Mouse (Mus musculus) gastrocnemius, adult 2 months (tissue): Measurements from ENCODE around the gene Foxp1. TPM values are rescaled to one million over a fixed set of nuclear protein-coding genes. Genes with fewer than 3 reads are reported as not detected.
A peak's percentile ranks its signal among the peaks of the same experiment; 100 is the strongest.

Experiments
- DNase-seq: peaks from one replicate; pipeline ENCODE4 v3.0.0; 2022
- H3K27ac ChIP-seq: fragments of 200-600 bp; 2 replicates; pipeline ENCODE4 v1.8.1; 2022; ENCODE audit warnings: mild to moderate bottlenecking
- H3K4me3 ChIP-seq: fragments of 200-600 bp; 2 replicates; pipeline ENCODE4 v1.8.1; 2022; ENCODE audit warnings: mild to moderate bottlenecking, moderate library complexity
- CTCF ChIP-seq: fragments of 200-600 bp; IDR thresholded peaks from 2 replicates; pipeline ENCODE4 v1.8.1; 2022; ENCODE audit warnings: antibody characterized with exemption, mild to moderate bottlenecking, moderate library complexity
- intact Hi-C: fragments of 180-260 bp; cut with DNase I; formaldehyde crosslinking; loops from one replicate; pipeline ENCODE4 v1.15.1; 2025
- total RNA-seq, 2 experiments: library from RNA; stranded (reverse); gene quantifications; 2 replicates each; pipeline ENCODE4 v1.2.3; 2021

The Foxp1 gene
- total RNA-seq, 2 experiments from 2014 or later = 17.4 to 20.9 TPM

- TF ChIP-seq CTCF = no peak
- no peak overlapping the region for H3K27ac ChIP-seq
- intact Hi-C loops = no loop called here
Measured at GRCm38 (mm10) chr6:99210161-99210560, 312.4 kb downstream of the Foxp1 start.

DNA sequence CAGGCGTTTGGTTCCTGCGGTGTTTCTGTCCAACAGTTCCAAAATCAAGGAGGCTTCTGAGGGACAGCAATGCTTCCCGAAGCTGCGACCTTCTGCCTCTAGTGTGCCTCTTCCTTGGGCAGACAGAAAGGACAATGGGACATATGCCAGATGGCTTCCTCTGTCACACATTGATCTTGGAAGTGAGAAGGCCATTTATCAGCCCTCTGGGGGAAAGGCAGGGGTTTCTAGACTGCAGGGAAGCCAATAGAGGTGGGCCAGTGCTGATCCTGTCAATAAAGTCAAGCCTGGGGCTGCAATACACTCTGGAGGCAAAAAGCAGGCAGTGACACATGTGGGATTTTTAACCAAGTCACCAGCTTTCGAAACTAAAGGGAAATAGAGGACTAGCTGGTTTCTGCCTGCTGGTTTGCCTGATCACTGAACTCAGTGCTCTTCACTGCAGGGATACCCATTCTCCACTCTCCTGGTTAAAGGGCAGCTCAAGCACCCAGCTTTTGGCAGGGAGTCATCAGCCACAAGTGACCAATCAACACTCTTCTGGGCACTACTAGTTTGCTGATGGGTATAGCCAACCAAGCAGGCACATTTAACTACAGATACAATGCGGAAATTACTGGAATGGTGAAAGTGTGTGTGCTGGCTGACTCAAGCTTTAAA, 315.2 kb downstream of the Foxp1 start:
- intact Hi-C loops = no loop called here
- DNase-seq = no peak
- H3K27ac ChIP-seq = no peak overlapping the region
- H3K4me3 ChIP-seq = no peak overlapping the region
- no peak for TF ChIP-seq CTCF

More at GRCm38 (mm10) chr6:99210161-99210560, 312.4 kb downstream of the Foxp1 start:
- no peak overlapping the region for H3K4me3 ChIP-seq
- DNase-seq = no peak

DNA sequence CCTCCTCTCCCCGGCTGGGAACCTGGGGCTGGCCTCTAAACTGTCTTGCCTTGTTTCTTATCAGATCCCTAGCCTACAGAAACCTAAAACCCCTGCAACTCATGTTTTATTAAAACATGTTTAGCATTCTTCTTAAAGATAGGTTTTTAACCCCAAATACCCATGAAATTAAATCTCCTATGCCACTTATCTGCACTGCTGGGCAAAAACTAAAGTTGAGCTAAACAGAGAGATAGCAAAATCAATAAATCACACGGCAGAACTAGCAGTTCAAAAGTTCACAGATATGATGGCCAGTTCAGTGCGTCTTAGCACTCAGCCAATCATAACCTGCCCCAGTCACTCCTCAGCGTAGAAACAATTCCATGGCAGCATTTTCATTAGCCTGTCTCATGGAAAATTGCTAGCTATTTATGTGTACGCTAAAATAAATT, 316.1 kb downstream of the Foxp1 start:
- no peak for TF ChIP-seq CTCF
- Histone ChIP-seq H3K4me3 (no peak overlapping the region), H3K27ac (peak overlapping the region; percentile 52)
- no peak for DNase-seq
- intact Hi-C loops = no loop called here

GRCm38 (mm10) chr6:99205587-99206436, 316.7 kb downstream of the Foxp1 start:
- Histone ChIP-seq H3K4me3 (peak overlapping the region; percentile 11; the same call in 1 of the 2 replicates), H3K27ac (peak overlapping the region; percentile 52)
- TF ChIP-seq CTCF = no peak
- intact Hi-C loops = no loop called here
- peak; percentile 32 for DNase-seq

DNA sequence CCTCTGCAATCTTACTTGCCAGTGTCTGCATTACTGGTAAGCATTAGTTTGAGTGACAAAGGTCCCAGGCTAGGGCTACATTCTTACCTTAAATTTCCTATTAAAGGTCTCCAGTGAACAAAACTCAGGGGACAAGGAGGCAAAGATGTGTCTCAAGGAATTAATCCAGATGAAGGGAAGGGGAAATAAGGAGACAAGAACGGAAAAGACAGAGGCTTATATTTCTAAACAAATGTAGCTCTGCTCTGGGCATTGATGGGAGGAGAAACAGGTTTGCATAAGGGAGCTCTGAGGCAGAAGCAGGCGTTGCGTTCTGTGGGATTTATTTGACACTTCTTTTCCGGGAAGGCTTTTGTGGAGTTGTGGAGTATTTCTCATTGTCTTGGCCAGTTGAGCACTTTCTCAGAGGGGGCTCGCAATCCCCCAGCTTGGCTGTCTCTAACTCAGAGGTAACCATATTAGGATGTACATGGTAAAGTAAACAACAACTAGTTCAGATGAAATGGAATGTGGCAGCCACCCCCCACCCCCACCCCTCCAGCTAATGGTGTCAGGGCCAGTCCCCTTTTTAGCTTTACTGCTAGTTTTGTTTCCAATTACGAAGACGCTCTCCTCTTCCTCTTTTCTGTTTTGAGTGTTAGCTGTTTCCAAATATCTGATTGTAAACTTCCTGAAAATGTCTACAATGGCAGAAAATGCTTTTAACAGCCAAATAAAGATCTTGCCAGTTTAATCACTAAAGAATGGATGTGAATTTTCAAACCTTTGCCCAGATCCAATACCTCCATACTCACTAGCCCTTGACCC, 317.5 kb downstream of the Foxp1 start:
- Histone ChIP-seq H3K4me3 (peak overlapping the region; percentile 15; the same call in 1 of the 2 replicates), H3K27ac (peak overlapping the region; percentile 38)
- no peak for DNase-seq
- no peak for TF ChIP-seq CTCF
- intact Hi-C loops = no loop called here

DNA sequence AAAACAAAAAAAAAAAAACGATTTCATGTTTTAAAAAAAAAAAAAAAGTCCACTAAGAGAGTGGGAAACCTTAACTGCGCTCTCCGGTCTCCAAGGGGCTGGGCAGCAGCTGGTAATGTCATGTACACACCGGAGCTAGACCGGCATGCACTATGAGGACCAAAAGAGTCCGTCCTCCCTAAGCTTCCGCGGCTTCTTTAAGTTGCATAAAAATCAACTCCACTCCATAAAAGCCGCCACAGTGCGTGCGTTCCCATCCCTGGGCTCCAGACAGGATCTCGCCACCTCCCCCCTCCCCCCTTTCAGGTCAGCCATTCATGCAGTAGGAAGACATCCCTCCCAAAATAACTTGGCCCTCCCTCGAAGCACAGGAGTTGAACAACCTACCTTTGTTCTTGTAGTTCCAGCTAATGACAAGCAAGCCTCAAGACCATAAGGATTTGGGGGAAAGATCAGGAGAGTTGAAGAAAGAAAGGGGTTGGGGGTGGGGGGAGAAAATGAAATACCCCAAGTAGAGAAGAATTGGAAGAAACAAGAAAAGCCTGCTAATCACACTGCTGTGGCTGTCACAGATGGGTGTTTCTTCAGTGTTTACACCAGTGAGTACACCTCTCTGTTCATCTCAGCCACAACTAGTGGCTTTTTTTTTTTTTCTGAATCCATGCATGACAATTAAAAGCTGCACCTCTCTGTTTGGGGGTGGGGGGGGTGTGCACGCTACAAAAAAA, 318.3 kb downstream of the Foxp1 start:
- no peak for TF ChIP-seq CTCF

DNA sequence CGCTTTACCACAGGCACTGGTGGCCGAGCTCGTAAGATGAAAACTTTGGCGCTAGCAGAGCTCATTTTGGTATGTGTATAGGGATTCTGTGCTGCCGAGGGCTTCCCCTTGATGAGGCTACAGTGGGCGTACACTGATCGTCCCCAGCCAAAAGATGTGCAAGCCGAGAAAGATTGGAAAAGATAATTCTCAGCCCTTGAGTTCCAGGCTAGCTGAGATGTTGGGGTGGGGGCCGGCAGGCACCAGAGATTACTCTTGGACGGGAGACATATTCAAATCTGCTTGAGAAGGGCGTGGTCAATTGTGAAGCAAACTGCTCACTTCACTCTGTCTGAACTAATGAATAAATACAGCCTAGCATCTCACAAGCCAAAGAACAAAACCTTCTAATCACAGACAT, 319.3 kb downstream of the Foxp1 start:
- DNase-seq = no peak
- no peak for TF ChIP-seq CTCF
- Histone ChIP-seq H3K4me3 (no peak overlapping the region), H3K27ac (no peak overlapping the region; the same call in 1 of the 2 replicates)
- intact Hi-C loops = no loop called here

More for the DNA sequence above, 318.3 kb downstream of the Foxp1 start:
- Histone ChIP-seq H3K27ac (peak overlapping the region; percentile 38; the same call in 1 of the 2 replicates), H3K4me3 (peak overlapping the region; percentile 56)
- DNase-seq = no peak
- intact Hi-C loops = no loop called here

GRCm38 (mm10) chr6:99202781-99203180, 319.7 kb downstream of the Foxp1 start:
- intact Hi-C loops = no loop called here
- no peak for DNase-seq
- TF ChIP-seq CTCF = no peak
- H3K4me3 ChIP-seq = no peak overlapping the region
- H3K27ac ChIP-seq = no peak overlapping the region; the same call in 1 of the 2 replicates

DNA sequence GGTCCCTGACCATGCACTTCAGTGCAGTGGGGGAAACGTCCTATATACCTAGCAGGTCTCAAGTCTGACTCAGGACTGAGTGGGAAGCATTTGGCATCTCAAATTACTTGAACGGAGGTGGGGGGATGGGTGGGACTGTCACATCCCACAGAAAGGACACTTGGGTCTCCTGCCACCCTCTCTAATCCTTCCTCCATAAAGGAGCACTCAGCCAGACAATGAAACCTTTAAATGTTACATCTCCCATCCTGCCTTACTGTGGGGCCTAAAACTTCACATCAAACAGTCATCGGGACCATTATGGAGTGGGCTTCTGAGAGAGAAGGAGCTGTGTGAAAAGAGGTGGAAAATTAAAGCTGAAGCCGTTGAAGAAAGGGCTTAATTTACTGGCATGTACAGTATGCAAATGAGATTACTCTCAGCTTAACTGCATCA, 321.2 kb downstream of the Foxp1 start:
- Histone ChIP-seq H3K4me3 (peak overlapping the region; percentile 26), H3K27ac (peak overlapping the region; percentile 69; the same call in 1 of the 2 replicates)
- no peak for DNase-seq
- no peak for TF ChIP-seq CTCF
- intact Hi-C loops = loop anchor here (2.0 kb wide), 1 partner anchor 320 kb away; no protein-coding TSS in a partner anchor

- H3K27ac ChIP-seq = peak overlapping the region; percentile 69
- intact Hi-C loops = loop anchor here (2.0 kb wide), 1 partner anchor 320 kb away; no protein-coding TSS in a partner anchor
- peak overlapping the region; percentile 50 for H3K4me3 ChIP-seq
- TF ChIP-seq CTCF = no peak
- peak; percentile 50 for DNase-seq
Measured at GRCm38 (mm10) chr6:99200656-99201055, 321.9 kb downstream of the Foxp1 start.

DNA sequence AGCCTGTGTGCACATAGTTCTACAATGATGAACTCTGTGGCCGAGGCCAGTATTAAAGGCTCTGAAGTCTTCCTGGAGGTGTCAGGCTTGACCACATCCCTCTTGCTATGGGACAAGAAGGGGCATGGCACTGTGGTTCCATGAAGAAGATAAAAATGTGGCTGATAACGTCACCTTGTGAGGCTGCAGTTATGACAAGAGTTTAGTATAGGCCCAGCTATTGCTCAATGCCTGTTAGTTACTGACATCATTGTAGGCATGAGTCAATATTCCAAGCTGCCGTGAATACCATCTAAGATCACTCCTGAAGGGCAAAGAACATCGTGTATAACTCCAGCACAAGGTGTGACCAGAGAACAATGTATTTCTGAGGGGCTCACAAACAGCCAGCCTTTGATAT, 323.2 kb downstream of the Foxp1 start:
- no peak overlapping the region; the same call in 1 of the 2 replicates for H3K27ac ChIP-seq
- TF ChIP-seq CTCF = no peak
- no peak overlapping the region for H3K4me3 ChIP-seq
- intact Hi-C loops = no loop called here
- DNase-seq = no peak
